Mouse (Mus musculus) heart, embryonic 10.5 days (tissue): Measurements from ENCODE around the gene Mtf2. TPM values are rescaled to one million over a fixed set of nuclear protein-coding genes. Genes with fewer than 3 reads are reported as not detected.
"Not testable (repeated sequence)": the region's sequence is repeated elsewhere in the genome, so short reads cannot be mapped to it uniquely, and the experiment has no call there.

Experiments used
- DNase-seq: peaks from one replicate; pipeline ENCODE4 v3.0.0-alpha.2; 2017; ENCODE audit warnings: low spot score
- H3K27ac ChIP-seq: fragments of 300-500 bp; sonication (generic); 2 replicates; pipeline ENCODE4 v1.5.1; 2016; ENCODE audit warnings: mild to moderate bottlenecking
- H3K27me3 ChIP-seq: fragments of 300-500 bp; sonication (generic); 2 replicates; pipeline ENCODE4 v1.6.1; 2016; ENCODE audit warnings: mild to moderate bottlenecking; ENCODE audit not compliant: poor library complexity, insufficient read depth, severe bottlenecking
- H3K36me3 ChIP-seq: fragments of 300-500 bp; sonication (generic); 2 replicates; pipeline ENCODE4 v1.6.1; 2016; ENCODE audit warnings: mild to moderate bottlenecking, moderate library complexity
- H3K4me1 ChIP-seq: fragments of 300-500 bp; sonication (generic); 2 replicates; pipeline ENCODE4 v1.6.1; 2016; ENCODE audit warnings: mild to moderate bottlenecking
- H3K4me3 ChIP-seq: fragments of 300-500 bp; sonication (generic); 2 replicates; pipeline ENCODE4 v1.5.1; 2016; ENCODE audit warnings: mild to moderate bottlenecking, moderate library complexity
- H3K9me3 ChIP-seq: fragments of 300-500 bp; sonication (generic); 2 replicates; pipeline ENCODE4 v1.6.1; 2016; ENCODE audit warnings: mild to moderate bottlenecking, moderate library complexity
- WGBS: fragments of 180-500 bp; shearing (Covaris S2); methylation state at CpG from one replicate; pipeline ENCODE4 v1.1.7; 2016; 5-methylcytosine and 5-hydroxymethylcytosine counted together
- polyA plus RNA-seq: library from polyadenylated mRNA; unstranded; fragments of >200 nt; fragmentation: Nextera tagmentation; extraction: Ambion mirVana; gene quantifications from 2 replicates; pipeline ENCODE4 v1.2.1, GENCODE M21; 2016

The Mtf2 gene
- polyA plus RNA-seq, result 99.8 and 115 TPM in 2 replicates

- peak within 1 kb of the TSS; percentile 99 for H3K27ac ChIP-seq
- no peaks in the 10 kb centered on the region for H3K27me3 ChIP-seq
- H3K36me3 ChIP-seq, result peaks cover 23% of the 10 kb centered on the region
- peak within 1 kb of the TSS; percentile 91 for H3K4me3 ChIP-seq
- H3K4me1 ChIP-seq, result no peaks in the 10 kb centered on the region
- WGBS, result under 1% methylated on average over 59 of the region's 59 CpGs
- DNase-seq, result peak; percentile 97
- H3K9me3 ChIP-seq, result no peaks in the 10 kb centered on the region
Observed at GRCm38 (mm10) chr5:108065465-108066411, at the start of gene Mtf2. Mtf2 (plus strand) TSS chr5:108065674.

DNA sequence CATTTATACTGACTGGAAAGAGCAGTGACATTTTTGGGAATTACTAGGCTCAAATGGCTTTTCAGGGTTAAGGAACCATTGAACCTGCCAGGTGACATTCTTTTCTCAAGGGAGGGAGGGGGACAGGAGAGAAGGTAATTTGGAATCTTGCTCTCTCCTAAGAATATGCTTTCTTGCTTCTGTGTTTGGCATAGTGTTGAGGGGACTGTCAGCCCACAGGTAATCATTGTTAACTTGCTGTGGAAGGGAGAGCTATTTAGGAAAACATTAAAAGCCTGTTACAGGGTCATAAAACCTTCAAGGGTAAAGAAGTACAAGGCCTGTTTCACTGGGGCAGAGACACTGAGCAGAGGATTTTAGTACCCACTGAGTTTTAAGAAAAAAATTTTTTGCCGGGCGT lies 48.2 kb upstream of the Mtf2 start:
- Histone ChIP-seq H3K4me3 (no peak overlapping the region), H3K36me3 (no peaks in the 10 kb centered on the region), H3K27me3 (no peaks in the 10 kb centered on the region), H3K4me1 (no peaks in the 10 kb centered on the region), H3K27ac (no peak overlapping the region), H3K9me3 (no peaks in the 10 kb centered on the region)
- DNase-seq, result no peak
- 97% methylated on average over 2 of the region's 2 CpGs for WGBS

GRCm38 (mm10) chr5:108019367-108019766 lies 46.1 kb upstream of the Mtf2 start:
- Histone ChIP-seq H3K9me3 (no peaks in the 10 kb centered on the region), H3K4me1 (no peaks in the 10 kb centered on the region), H3K27me3 (no peaks in the 10 kb centered on the region), H3K27ac (no peak overlapping the region), H3K4me3 (no peak overlapping the region), H3K36me3 (no peaks in the 10 kb centered on the region)
- 17% methylated on average over 2 of the region's 2 CpGs for WGBS
- no peak for DNase-seq

DNA sequence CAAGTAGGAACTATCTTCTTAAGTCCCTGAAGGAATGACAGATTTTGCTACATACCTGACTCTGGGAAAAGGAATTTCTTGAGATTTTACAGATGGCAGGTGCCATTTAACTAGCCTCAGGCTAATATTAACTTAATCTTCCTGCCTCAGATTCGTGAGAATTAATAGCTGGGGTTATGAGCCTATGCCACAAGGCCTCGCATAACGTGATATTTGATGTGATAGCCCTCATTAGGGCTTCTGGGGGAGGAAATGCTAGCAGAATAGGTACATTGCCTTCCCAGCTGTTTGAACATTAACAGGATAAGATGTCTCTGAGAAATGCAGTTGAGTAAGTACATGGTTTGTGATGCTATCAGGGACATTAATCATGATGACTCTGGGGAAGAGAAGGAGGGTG lies 44.1 kb upstream of the Mtf2 start:
- no peak for DNase-seq
- Histone ChIP-seq H3K36me3 (no peaks in the 10 kb centered on the region), H3K9me3 (no peaks in the 10 kb centered on the region), H3K27me3 (no peaks in the 10 kb centered on the region), H3K27ac (no peak overlapping the region), H3K4me1 (no peaks in the 10 kb centered on the region), H3K4me3 (no peak overlapping the region)
- WGBS, result 63% methylated on average over 3 of the region's 3 CpGs

DNA sequence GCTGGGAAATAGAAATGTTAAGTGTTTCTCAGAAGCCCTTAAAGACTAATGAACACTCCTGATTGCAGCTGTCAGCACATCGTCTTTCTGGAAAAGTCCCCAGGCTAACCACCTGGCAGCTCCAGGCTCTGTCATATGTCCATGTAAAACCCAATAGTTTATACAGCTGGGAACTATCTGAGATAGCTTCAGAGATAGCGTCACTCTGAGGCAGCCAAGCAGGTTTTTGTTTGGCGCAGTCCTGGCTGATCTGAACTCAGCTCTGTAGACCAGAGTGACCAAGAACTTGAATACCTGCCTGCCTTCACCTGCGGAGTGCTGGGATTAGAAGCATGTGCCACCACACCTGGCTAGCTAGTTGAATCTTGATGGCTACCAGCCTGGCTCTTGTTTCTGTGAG lies 37.2 kb upstream of the Mtf2 start:
- H3K36me3 ChIP-seq, result no peaks in the 10 kb centered on the region
- H3K4me1 ChIP-seq, result no peaks in the 10 kb centered on the region
- no peak for DNase-seq
- WGBS, result 79% methylated on average over 4 of the region's 4 CpGs
- no peaks in the 10 kb centered on the region for H3K27me3 ChIP-seq
- H3K27ac ChIP-seq, result no peak overlapping the region
- no peaks in the 10 kb centered on the region for H3K9me3 ChIP-seq
- no peak overlapping the region for H3K4me3 ChIP-seq

DNA sequence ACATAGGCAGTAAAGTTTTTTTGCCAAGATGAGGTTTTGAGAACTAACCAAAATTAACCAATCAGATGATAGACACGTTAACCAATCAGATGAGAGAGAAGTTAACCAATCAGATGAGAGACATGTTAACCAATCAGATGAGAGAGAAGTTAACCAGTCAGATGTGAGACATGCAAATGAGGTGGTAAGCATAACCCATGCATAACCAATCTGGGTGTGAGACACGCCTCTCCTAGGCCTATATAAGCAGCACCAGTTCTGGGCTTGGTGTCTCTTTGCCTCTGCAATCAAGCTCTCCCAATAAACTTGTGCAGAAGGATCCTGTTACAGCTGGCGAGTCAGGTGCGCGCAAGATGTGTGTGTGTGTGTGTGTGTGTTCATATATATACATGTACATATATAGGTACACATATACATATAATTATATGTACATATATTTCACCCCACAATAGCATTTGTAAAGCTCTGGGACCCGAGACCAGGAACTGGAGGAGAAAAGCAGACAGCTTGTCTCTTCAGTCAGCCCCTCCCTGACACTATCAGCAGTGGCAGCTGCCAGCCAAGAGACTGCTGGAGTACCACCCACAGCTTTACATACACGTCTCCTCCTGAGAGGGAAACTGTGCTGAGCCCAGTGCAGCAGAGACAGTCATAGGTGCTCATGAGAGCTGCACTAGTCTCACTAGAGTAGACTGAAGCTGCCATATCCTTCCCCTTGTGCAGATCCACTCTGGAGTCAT lies 36.5 kb upstream of the Mtf2 start:
- not testable (repeated sequence) for DNase-seq, H3K4me1 ChIP-seq, H3K4me3 ChIP-seq, H3K27ac ChIP-seq, H3K27me3 ChIP-seq, H3K36me3 ChIP-seq, H3K9me3 ChIP-seq
- 83% methylated on average over 7 of the region's 7 CpGs for WGBS

DNA sequence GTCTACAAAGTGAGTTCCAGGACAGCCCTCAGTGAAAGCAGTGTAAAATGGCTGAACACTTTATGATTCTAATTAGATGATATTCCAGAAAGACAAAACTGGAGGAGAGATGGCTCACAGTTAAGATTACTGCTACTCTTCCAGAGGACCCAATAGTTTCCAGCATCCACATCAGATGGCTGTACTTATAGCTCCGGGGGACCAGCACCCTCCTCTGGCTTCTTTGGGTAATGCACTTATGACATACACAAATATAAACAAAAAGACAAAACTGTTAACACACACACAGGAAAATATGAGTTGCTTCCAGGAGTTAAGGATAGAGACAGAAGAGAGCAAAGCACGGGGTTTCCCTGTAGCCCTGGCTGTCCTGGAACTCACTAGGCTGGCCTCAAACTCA lies 35.5 kb upstream of the Mtf2 start:
- no peak for DNase-seq
- H3K4me1 ChIP-seq, result no peaks in the 10 kb centered on the region
- H3K27ac ChIP-seq, result no peak overlapping the region
- 71% methylated on average over 2 of the region's 2 CpGs for WGBS
- no peaks in the 10 kb centered on the region for H3K36me3 ChIP-seq
- H3K9me3 ChIP-seq, result no peaks in the 10 kb centered on the region
- H3K27me3 ChIP-seq, result no peaks in the 10 kb centered on the region
- H3K4me3 ChIP-seq, result no peak overlapping the region

DNA sequence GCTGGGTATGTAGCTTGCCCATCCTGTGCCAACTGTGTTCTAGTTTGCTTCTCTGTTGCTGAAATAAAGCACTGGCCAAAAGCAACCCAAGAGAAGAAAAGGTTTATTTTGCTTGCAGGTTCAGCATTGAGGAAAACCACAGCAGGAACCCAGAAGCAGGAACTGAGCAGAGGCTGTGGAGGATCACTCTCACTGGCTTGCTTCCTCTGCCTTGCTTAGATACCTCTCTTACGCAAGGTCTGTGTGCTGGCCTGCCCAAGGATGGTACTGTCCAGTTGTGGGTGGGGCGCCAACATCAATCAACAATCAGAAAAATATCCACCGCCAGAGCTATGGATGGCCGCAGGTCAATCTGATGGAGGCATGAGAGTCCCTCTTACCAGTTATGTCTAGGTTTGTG lies 34.2 kb upstream of the Mtf2 start:
- Histone ChIP-seq H3K4me3 (no peak overlapping the region), H3K36me3 (no peaks in the 10 kb centered on the region), H3K27ac (no peak overlapping the region), H3K9me3 (no peaks in the 10 kb centered on the region), H3K4me1 (no peaks in the 10 kb centered on the region), H3K27me3 (no peaks in the 10 kb centered on the region)
- 86% methylated on average over 4 of the region's 4 CpGs for WGBS
- no peak for DNase-seq

GRCm38 (mm10) chr5:108034194-108034593 lies 31.3 kb upstream of the Mtf2 start:
- DNase-seq, result no peak
- Histone ChIP-seq H3K36me3 (no peaks in the 10 kb centered on the region), H3K4me3 (no peak overlapping the region), H3K27ac (no peak overlapping the region), H3K9me3 (no peaks in the 10 kb centered on the region), H3K27me3 (no peaks in the 10 kb centered on the region), H3K4me1 (no peaks in the 10 kb centered on the region)
- WGBS, result 31% methylated on average over 4 of the region's 4 CpGs

DNA sequence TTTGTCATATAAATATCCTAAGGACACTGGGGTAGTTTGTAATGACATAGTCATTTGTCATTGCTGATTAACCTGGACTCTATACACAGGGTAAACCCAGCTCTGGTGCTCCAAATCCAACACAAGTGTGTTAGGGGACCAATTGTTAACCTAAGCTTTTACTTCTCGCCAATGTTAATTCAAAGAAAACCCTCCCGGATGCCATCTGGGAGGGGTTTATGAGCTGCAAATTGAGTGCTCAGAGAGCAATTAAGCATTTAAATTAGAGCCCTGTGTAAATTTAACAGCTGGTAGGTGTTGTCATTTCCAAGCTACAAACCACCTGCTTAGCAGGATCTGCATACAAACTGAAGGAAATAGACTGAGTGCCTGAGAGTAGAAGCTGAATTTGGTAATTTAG lies 30.0 kb upstream of the Mtf2 start:
- DNase-seq, result no peak
- Histone ChIP-seq H3K9me3 (no peaks in the 10 kb centered on the region), H3K36me3 (no peaks in the 10 kb centered on the region), H3K27me3 (no peaks in the 10 kb centered on the region), H3K4me1 (no peaks in the 10 kb centered on the region), H3K4me3 (no peak overlapping the region), H3K27ac (no peak overlapping the region)
- 17% methylated on average over 2 of the region's 2 CpGs for WGBS

DNA sequence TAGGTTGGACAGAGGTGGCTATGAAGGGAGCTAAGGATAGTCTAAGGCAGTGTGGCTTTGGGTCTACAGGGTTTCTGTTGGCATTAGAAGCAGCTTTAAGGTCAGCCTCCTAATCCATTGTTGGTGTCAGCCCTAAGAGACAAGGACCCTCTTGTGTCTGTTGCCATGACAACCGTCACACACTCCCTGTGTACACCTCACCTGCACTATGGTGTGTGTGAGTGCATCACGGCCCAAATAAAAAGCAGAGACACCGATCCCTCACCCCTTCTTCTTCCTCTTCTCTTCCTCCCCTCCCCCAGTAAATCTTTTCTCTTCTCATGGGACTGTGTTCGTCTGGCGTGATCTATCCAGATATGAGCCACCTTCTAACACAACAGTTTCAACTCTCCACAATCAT lies 23.4 kb upstream of the Mtf2 start:
- no peaks in the 10 kb centered on the region for H3K9me3 ChIP-seq
- no peaks in the 10 kb centered on the region for H3K4me1 ChIP-seq
- H3K27me3 ChIP-seq, result no peaks in the 10 kb centered on the region
- no peak overlapping the region for H3K4me3 ChIP-seq
- no peak for DNase-seq
- no peaks in the 10 kb centered on the region for H3K36me3 ChIP-seq
- H3K27ac ChIP-seq, result no peak overlapping the region
- 88% methylated on average over 5 of the region's 5 CpGs for WGBS

DNA sequence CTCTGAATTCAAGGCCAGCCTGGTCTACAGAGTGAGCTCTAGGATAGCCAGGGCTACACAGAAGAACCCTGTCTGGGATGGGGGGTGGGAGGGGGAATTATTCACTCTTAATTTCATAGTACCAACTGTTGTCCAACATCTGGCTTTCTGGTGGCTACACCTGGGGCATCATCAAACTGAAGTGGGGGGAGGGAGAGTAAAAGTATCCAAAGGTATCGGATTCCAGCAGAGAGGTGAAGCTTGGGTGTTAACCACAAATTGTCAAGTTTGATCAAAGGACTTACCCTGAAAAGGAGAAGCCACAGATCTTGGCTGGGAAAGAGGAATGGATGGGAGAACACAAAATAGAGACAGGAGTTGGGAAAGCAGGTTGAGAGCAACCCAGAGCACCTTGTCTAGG lies 21.6 kb upstream of the Mtf2 start:
- no peaks in the 10 kb centered on the region for H3K9me3 ChIP-seq
- no peaks in the 10 kb centered on the region for H3K36me3 ChIP-seq
- H3K27me3 ChIP-seq, result no peaks in the 10 kb centered on the region
- no peak for DNase-seq
- no peaks in the 10 kb centered on the region for H3K4me1 ChIP-seq
- H3K27ac ChIP-seq, result no peak overlapping the region
- no peak overlapping the region for H3K4me3 ChIP-seq
- 48% methylated on average over 1 of the region's 1 CpGs for WGBS

- no peak for DNase-seq
- Histone ChIP-seq H3K4me3 (no peak overlapping the region), H3K27ac (no peak overlapping the region), H3K27me3 (no peaks in the 10 kb centered on the region), H3K36me3 (no peaks in the 10 kb centered on the region), H3K9me3 (no peaks in the 10 kb centered on the region), H3K4me1 (no peaks in the 10 kb centered on the region)
- WGBS, result 13% methylated on average over 3 of the region's 3 CpGs
Observed at GRCm38 (mm10) chr5:108049711-108050268, 15.7 kb upstream of the Mtf2 start.
